Mouse (Mus musculus): ENCODE results near the gene Rbm17. TPM values are rescaled to one million over a fixed set of nuclear protein-coding genes. Genes with fewer than 3 reads are reported as not detected.

Gene Rbm17
- polyA plus RNA-seq (2017; shearing (Covaris generic)): 135 TPM

GRCm38 (mm10) chr2:11604053-11604452 is at the start of gene Rbm17:
Gene Rbm17 (minus strand): TSS chr2:11604153.

GRCm38 (mm10) chr2:11642451-11642941 is 38.5 kb upstream of the Rbm17 start, which contains the start of gene Il2ra:
Gene Il2ra (plus strand): TSS chr2:11642807.

GRCm38 (mm10) chr2:11625890-11626289 is 21.9 kb upstream of the Rbm17 start, which contains the start of gene Gm17490:
Gene Gm17490 (minus strand): TSS chr2:11626264.

GRCm38 (mm10) chr2:11553471-11554400 is 50.2 kb downstream of the Rbm17 start, which contains the start of gene Pfkfb3:
Gene Pfkfb3 (minus strand): TSS chr2:11554077.

Other genes with a start within 250 kb of the Rbm17 start
- gene Pfkfb3, start 50.1 kb downstream of the Rbm17 start, polyA plus RNA-seq (2017; shearing (Covaris generic)): 13.6 TPM
- gene Gm17490, start 22.1 kb upstream of the Rbm17 start, polyA plus RNA-seq (2017; shearing (Covaris generic)): not detected
- 27.2 TPM for gene Il2ra, start 38.7 kb upstream of the Rbm17 start, polyA plus RNA-seq (2017; shearing (Covaris generic))
- gene Il15ra, start 101.1 kb upstream of the Rbm17 start, polyA plus RNA-seq (2017; shearing (Covaris generic)): 25.9 TPM
- 53.2 TPM for gene Fbh1, start 173.4 kb upstream of the Rbm17 start, polyA plus RNA-seq (2017; shearing (Covaris generic))
- gene Ankrd16, start 173.7 kb upstream of the Rbm17 start, polyA plus RNA-seq (2017; shearing (Covaris generic)): 62.7 TPM

Data from effector memory CD4-positive, alpha-beta T cell, adult 7 months (primary cell).